Mouse (Mus musculus) cerebellum, adult 9-10 months (tissue): ENCODE measurements around the gene Tmem41b.

Experiments used
- DNase-seq: peaks from one replicate; pipeline ENCODE4 v3.0.0; 2022

Tmem41b gene

DNA sequence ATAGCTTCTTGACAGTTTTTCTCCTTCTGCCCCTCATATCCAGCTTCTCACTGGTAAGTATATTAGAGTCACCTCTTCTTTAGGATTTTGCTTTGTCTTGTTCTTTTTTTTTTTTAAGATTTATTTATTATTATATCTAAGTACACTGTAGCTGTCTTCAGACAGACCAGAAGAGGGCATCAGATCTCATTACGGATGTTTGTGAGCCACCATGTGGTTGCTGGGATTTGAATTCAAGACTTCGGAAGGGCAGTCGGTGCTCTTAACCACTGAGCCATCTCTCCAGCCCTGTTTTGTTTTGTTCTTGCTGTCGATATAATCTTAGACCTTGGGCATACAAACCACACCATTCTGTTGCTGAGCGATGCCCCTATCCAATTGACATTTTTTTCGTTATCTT, at the start of gene Tmem41b:
Tmem41b (minus strand) TSS at position 155 of the 400 bp plus-strand sequence.
- DNase-seq: peak; percentile 68

DNA sequence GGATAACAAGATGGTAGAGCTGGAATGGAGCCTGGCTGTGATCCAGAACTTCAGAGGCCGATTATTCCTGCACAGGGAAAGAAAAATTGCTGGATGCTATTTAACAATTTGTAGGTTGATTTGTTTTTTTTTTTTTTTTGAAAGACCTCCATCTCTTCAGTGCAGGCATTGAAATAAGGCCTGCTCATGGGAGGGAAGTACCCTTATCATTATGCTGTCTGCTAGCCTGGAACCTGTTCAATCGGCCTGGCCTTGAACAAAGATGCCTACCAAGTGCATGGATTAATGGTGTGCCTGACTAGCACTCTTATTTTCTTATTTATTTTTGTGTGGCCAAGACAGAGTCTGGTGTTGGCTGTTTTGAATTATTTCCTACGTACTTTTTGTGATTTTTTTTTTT, 43.6 kb upstream of the Tmem41b start:
- DNase-seq: no peak

DNA sequence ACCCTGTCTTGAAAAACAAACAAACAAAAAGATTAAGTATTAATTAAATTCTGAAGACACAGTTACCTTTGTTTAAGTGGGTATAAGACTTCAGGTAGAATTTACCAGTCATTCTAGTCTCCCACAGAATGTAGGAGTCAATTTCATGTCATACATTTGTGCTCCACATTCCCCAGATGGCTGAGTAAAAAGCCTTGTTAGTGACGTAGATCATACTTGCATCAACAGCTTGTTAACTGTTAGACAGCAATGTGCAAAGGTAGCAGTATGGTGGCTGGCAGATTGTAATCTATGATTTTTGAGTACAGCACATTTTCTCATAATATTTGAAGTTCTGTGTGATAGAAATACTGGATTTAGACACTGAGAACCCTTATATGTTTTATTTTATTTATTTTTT, 42.1 kb upstream of the Tmem41b start:
- DNase-seq: no peak

DNA sequence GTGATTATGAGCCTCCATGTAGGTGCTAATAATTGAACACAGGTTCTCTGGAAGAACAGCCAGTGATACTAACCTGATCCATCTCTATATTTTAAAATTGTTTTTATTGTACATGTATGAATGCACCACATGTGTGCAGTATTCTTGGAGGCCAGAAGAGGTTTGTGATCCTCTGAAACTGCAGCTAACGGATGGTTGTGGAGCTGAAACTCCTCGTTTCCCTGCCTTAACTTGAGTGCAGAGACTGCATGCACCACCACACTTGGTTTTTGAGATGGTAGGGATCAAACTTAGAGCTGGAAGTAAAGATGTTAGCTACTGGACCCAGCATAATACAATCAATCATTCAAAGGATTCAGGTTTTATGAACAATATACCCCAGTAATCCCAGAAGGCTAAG, 39.9 kb upstream of the Tmem41b start:
- DNase-seq: no peak

DNA sequence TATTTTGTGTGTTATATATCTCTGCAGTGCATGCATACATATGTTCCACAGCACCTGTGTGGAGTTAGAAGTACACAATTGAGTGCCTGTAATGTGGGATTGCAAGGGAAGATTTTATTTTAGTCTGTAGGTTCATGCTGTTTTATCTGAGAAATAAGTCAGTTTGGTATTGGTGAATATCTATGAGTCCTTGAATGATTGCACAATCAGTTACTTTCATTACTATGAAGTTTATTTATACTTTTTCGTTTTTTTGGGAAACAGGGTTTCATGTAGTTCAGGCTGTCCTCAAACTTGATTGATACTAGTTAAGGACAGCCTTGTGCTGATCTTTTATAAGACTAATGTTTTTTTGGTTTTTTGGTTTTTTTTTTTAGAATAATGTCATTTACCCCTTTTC, 36.8 kb upstream of the Tmem41b start:
- no peak for DNase-seq

DNA sequence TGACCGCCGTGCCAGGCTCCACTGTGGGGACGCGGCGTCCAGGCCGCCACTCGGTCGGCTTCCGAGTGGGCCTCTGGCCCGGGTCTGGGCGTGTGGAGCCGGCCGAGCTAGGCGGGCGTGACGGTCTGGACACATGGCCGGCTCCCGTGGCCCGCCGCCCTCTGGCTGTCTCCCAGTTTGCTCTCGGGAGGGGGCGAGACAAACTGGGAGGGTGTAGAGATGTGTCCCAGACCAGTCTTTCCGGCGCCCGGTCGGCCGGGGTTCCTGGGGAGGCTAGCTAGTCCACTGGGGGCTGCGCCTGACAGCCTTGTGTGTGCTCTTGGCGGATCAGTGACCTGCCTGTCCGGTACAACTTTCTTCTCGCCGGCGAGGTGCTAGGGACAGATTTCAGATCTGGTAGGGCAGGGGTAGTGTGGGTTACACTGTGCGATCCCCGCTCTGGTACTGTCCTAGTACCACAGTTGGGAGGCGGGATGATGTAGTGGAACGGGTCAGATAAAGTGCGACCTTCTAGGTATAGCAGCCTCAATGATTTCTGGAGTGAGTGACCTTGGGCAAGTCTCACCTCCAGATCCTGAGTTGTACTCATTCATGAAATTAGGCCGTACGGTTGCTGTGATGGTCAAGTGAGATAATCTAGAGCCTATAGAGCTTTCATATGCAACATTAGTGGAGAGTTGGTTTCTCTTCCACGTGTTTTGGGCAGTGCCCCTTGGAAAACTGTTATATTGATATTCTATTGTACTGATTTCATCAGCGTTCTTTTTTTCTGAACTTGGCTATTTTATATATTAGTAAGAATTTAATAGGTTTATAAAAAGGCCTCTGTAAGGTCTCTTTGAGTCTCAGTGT, 32.1 kb upstream of the Tmem41b start:
- DNase-seq: peak; percentile 61

DNA sequence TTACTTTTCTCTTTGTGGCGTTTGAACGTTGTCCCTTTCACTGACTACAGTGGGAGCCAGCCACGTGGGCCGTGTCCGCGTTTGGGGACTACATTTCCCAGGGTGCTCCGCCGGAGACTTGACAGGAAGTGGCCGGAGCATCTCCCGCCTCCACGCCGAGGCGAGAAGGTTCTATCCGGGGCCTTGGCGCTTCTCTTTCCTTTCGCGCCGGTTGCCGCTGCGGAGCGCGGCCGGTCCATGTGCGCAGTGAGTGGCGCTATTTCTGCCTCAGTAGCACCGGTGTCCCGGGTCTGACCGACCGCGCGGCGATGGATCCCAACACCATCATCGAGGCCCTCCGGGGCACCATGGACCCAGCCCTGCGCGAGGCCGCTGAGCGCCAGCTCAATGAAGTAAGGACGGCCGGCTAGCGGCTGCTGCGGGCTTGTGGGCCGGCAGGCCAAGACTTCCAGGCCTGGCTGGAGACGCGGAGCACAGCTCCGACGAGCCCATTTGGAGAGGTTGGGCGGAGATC, 31.4 kb upstream of the Tmem41b start, which contains the start of gene Ipo7:
Ipo7 (plus strand) TSS at position 158 of the 514 bp plus-strand sequence.
- DNase-seq: peak; percentile 89

DNA sequence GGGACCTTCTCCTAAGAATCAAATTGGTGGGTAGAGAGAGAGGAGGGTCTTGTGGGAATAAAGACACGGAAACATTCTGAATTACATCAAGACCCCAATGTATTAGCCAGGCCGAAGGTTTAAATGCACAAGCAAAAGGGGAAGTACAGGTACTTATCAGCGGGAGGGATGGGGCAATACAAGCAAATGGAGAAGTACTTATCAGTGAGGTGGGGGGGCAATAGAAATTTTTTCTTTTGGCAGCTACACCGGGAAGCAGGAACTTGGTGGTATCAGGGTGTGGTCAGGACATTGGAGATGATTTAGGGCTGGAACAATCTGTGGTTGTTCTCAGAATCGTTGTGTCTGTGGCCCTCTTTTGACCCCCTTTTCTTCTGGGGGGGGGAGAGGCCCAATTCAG, 27.5 kb upstream of the Tmem41b start:
- DNase-seq: no peak

DNA sequence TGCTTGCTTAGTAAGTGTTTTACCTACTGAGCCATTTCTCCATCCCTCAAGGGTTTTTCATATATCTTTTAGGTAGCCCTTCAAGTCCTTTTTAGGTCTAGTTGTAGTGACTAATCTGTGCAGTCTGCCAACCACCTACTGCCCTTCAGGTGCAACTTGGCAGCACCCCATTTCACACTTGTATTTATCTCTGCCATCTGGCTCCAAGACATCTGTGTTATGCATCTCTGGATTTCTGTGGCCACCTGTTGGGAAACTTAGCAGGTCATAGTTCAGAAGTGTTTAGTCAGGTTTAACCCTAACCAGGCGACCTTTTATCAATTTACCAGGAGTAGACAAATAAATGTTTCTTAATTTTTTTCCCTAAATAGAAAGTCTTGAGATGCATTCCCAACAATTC, 24.7 kb upstream of the Tmem41b start:
- DNase-seq: no peak

DNA sequence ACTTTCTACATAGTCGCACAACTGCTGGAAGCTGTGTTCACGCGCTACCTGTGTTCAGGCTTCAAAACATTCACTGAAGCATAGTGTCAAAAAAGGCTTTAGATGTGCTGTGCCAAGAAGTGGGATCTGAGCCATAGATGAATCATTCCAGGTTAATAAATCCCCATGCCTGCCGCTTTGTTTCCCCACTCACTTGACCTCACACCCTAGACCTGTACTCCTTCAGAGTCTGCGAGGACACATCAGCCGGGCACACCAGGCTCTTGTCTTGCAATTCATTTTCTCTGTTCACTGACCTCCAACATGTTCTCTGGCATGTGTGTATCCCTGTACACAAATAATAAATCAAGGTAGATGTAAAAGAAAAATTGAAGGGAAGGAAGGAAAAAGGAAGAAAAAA, 22.4 kb upstream of the Tmem41b start:
- DNase-seq: no peak

DNA sequence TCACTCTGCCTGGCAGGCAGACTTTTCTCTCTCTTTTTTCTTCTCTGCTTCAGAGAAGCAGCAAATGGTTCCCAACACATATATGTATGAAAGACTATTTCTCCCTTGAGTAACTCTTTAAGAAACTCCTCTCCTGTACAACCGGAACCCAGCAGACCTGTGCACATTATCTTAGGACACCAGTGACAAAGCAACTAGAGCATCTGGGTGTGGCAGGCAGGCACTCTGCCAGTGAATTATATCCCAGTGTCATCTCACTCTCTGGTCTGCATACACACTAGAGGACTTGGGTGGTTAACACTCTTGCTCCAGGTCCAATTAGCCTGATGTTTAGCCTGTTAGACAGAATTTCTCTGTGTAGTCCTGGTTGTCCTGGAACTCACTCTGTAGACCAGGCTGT, 21.8 kb upstream of the Tmem41b start:
- no peak for DNase-seq

DNA sequence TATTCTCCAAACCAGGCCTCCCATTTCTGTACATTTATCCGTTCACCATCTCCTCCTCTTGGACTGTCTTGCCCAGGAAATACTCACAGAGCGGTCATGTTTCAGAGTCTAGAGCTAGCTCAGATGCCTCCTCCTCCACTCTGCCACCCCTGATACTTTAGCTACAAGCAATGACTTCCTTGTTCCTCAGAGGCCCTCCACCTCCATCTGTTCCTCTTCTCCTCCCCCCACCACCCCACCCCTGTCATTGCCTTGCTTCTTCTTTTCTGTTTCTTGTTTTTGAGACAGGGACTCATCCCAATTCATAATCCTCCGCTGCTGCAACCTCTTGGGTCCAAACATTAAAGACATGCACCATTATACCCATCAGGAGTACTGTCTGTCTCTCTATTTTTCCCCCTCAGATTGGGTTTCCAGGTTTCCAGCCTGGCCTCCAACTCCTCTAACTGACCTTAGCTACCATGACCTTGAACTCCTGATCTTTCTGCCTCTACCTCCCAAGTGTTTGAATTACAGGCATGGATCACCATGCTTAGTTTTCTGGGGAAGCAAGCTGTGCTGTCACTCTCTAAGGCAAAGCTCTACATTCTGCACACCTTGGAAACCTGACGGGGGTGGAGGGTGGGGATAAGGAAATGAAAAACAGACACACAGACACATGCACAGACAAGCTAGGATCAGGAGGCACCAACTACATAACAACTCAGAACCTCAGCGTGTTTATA, 19.9 kb upstream of the Tmem41b start:
- no peak for DNase-seq

DNA sequence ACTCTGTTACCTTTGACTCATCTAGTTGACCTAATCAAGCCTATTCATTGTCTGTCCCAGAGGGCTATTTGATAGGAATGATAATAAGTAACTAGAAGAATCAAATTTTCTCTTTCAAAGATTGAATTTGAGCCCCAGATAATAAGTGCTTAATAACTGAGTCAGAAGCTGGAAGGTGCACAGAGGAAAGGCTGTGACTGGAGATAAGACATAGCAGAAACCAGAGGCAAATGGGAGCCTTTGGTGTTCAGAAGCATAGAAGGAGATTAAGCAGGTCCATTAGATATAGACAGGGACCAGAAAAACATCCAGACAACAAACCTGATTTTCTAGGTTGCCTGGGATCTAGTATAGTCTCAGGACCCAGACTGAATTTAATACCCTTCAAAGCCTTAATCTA, 19.2 kb upstream of the Tmem41b start:
- no peak for DNase-seq

DNA sequence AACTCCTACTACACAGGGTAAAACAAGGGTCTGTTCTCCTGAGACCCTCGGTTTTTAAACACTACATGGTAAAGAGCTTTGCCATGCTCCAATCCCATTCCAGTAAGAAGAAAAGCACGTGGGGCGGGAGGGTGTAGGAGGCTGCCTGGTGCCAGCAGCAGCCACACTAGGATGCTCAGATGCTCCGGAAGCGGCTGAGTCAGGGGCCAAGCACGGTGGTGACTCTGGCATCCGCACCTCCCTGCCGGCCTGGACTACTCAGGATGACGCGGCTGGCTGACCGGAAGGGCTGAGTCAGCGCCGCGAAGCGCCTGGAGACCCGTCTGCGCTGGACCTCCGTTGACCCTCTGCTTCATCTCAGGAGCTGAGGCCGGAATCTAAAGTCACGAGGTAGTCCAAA, 16.2 kb upstream of the Tmem41b start:
- DNase-seq: peak; percentile 70

DNA sequence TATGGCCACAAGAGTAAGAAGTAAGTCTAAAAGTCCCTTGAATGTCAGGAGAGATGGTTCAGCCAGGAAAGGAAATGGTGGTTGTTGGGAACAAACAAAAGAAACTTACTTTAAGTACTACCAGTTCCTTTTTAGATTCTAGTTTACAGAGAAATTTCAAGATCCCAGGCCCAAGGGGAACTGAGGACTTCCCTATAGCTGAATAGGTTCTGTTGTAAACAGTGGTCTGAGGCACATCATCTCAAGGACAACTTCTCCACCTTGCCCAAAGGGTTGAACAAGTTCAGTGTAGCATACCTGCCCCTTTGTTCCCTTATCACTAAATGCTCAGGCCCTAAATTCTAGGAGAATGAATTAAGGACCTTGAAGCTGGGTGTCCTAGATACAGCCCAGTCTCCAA, 15.4 kb upstream of the Tmem41b start:
- DNase-seq: no peak

DNA sequence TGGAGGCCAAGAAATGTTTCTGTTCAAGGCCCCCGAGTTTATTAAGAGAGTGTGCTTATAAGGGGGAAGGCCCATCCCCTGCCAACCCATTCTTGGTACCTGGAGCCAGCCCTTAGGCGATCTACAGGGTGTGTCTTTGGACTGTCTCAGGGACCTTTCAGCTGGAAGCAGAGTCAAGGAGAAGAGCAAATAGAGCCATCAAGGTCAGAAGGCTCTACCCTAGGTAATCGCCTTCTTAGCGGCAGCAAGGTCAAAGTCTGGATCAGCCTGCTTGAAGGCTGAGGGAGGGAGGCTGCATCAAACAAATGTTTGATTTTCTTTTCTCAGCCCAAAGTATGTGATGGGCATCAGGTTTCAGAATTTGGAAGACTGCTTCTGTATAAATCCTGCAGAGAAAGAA, 11.7 kb upstream of the Tmem41b start:
- DNase-seq: no peak

DNA sequence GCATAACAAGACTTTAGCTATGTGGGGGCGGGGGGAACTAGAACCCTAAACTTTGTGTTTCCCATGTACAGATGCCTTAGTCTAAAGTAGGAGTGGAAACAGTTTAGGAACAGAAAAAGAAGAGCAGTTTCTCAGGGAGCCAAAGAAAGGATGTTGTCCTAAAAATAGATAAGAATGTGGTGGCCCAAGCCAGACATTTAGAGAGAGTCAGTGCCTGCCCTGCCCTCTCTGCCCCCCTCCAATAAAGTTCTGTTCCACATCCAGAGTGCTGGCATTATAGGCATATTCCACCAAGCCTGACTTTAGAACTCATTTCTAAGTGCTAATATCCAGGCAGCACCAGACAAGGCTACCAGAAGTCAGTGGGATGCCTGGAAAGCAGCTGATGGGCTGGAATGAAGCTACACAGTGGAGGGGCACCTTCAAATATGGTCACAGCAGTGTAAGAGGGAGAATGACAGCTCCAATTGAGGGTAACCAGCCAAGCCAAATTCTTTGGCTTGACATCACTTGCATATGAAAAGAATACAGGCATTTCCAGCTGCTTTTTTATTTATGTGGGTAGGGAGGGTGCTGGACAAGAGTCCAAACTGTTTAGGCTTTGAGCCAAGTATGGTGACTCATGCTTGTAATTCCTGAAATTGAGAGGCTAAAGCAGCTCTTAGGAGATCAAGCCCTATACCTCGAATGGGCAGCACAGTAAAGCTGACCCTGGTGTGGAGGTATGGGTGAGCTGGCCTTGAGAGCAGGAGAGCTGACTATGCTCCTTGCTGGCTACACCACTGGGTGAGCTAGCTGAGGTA, 6.6 kb upstream of the Tmem41b start:
- peak; percentile 56 for DNase-seq

DNA sequence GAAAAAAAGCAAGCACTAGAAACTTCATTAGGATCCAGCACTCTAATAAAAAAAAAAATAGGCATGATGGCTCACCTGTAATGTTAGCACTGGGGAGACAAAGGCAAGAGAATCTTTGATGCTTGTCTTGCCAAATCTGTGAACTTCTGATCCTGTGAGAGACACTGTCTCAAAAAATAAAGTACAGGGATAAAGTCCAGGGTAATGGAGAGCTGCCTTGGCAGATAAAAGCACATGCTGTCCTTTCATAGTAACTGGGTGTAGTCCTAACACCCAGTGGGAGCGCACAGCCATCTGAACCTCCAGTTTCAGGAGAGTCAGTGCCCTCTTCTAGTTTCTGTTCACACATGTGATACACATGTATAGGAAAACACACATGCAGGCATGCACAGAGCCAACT, 4.6 kb upstream of the Tmem41b start:
- DNase-seq: no peak

DNA sequence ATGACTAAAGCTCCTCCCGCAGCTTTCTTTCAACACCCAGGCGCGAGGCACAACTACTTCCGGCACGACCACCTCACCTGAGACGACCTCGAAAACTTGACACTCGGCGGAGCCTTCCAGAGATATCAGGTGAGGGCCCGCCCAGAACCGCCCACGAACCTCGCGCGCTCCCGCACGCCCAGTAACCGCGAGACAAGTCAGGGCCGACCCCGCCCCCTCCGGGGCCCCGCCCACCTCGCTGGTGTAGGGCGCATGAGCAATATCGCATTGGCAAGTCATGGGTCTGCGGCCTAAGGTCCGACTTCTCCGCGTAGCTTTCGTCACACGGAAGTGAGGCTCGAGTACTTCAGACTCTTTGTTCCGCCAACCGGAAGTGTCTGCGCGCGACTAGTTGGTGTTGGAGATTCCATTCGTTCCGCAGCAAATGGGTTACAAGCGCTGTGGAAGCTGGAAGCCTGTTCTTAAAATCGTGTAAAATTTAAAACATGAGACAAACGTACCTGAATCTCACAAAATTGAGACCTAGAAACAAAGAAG, 528 bp downstream of the Tmem41b start:
- DNase-seq: peak; percentile 100

DNA sequence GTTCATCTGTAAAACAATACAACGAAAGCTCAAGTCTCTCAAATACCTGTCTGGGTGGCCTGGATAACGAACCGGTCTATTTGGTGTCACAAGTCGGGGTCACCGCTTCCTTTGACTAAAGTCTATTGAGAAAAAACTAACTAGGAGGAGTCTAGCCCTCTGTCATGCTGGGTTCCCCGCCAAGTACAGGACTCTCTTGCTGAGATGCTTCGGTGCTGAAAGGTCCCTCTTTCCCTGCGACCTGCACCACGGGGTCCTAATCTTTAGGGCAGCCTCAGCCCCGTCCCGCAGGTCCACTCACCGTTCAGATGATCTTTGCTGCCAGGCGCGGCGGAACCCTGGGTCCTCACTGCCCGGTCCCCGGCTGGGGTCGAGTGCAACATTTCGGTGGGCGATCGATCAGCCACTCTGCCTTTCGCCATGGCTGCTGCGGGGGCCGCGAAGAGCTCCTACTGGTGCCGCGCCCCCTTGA, 1.0 kb downstream of the Tmem41b start:
- DNase-seq: no peak

DNA sequence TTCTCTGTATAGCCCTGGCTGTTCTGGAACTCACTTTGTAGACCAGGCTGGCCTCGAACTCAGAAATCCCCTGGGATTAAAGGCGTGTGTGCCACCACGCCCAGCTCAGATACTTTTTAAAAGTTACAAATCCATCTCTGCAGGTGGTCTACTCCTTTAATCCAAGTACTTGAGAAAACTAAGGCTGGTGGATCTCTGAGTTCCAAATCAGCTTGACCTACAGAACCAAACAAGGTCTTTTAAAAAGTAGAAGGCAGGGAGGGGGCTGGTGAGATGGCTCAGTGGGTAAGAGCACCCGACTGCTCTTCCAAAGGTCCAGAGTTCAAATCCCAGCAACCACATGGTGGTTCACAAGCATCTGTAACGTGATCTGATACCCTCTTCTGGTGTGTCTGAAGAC, 2.1 kb downstream of the Tmem41b start:
- peak; percentile 40 for DNase-seq

DNA sequence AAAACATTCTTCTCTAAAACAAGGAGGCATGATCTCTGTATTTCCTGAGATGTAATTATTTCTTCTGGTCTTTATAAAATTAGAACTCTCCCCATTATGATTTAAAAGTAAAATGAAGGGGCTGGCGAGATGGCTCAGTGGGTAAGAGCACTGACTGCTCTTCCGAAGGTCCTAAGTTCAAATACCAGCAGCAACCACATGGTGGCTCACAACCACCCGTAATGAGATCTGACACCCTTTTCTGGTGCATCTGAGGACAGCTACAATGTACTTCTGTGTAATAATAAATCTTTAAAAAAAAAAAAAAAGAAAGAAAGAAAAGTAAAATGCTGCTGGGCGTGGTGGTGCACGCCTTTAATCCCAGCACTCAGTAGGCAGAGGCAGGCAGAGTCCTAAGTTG, 9.6 kb downstream of the Tmem41b start:
- DNase-seq: peak; percentile 57
